In genomic region chr10:99204553-99204952, GRCm38 (mm10) we compare ENCODE assay signal across 8 mouse cellular contexts. TPM values are rescaled to one million over a fixed set of nuclear protein-coding genes. Genes with fewer than 3 reads are reported as not detected.
A peak's percentile ranks its signal among the peaks of the same experiment; 100 is the strongest.
DNase-seq lines count a peak whose midpoint lies in the region; ATAC-seq and TF ChIP-seq lines count a peak whose summit lies in the region.

No protein-coding gene starts in this region.

- H3K9me3 ChIP-seq in heart, embryonic 10.5 days, result no peaks in the 10 kb centered on the region
- no peaks in the 10 kb centered on the region for H3K9me3 ChIP-seq in kidney, postnatal 0 days (replicated peaks; ENCODE audit: low read length)

- H3K36me3 ChIP-seq in thymus, adult 2 months (ENCODE audit: control insufficient read depth, insufficient read depth, low read length), result no peaks in the 10 kb centered on the region
- H3K36me3 ChIP-seq in heart, embryonic 10.5 days, result no peaks in the 10 kb centered on the region
- H3K36me3 ChIP-seq in kidney, postnatal 0 days (ENCODE audit: insufficient read depth, low read length), result no peaks in the 10 kb centered on the region

- peak overlapping the region; percentile 35; the same call in 1 of the 2 replicates for H3K27ac ChIP-seq in thymus, adult 2 months (ENCODE audit: control insufficient read depth, insufficient read depth, low read length)
- H3K27ac ChIP-seq in heart, embryonic 10.5 days, result peak overlapping the region; percentile 88
- H3K27ac ChIP-seq in kidney, postnatal 0 days, result peak overlapping the region; percentile 89

- no peak for TF ChIP-seq POLR2A in thymus, adult 2 months (IDR thresholded peaks at IDR 0.05; ENCODE audit: control insufficient read depth, extremely low read depth, insufficient read depth, low read length, poor library complexity)

- no peak for TF ChIP-seq CTCF in thymus, adult 2 months (IDR thresholded peaks at IDR 0.05; ENCODE audit: borderline replicate concordance, control insufficient read depth, extremely low read depth, insufficient read depth, low read length, poor library complexity)
- TF ChIP-seq CTCF in kidney, postnatal 0 days (IDR thresholded peaks at IDR 0.05; ENCODE audit: low read depth), result no peak

- peak; percentile 62 for ATAC-seq in kidney, postnatal 0 days (replicated peaks; ENCODE audit: low FRiP score, low read depth)
- peak; percentile 92 for ATAC-seq in megakaryocyte, adult 5-6 weeks (ENCODE audit: poor library complexity, severe bottlenecking)

- H3K9ac ChIP-seq in kidney, postnatal 0 days (ENCODE audit: low read depth, low read length), result peak overlapping the region; percentile 49

- H3K4me1 ChIP-seq in thymus, adult 2 months (replicated peaks; ENCODE audit: control insufficient read depth, insufficient read depth, low read length), result peaks cover 38% of the 10 kb centered on the region
- H3K4me1 ChIP-seq in heart, embryonic 10.5 days, result peaks cover 15% of the 10 kb centered on the region
- H3K4me1 ChIP-seq in kidney, postnatal 0 days (replicated peaks; ENCODE audit: insufficient read depth, low read length), result peaks cover 6% of the 10 kb centered on the region

- no peaks in the 10 kb centered on the region for H3K27me3 ChIP-seq in thymus, adult 2 months (ENCODE audit: control insufficient read depth, insufficient read depth, low read length)
- H3K27me3 ChIP-seq in heart, embryonic 10.5 days (ENCODE audit: insufficient read depth, poor library complexity, severe bottlenecking), result no peaks in the 10 kb centered on the region
- no peaks in the 10 kb centered on the region for H3K27me3 ChIP-seq in kidney, postnatal 0 days (ENCODE audit: insufficient read depth, low read length)

- DNase-seq in thymus, adult 2 months, result peak; percentile 51
- DNase-seq in thymus, adult 18-20 months, result no peak
- no peak for DNase-seq in heart, embryonic 10.5 days (ENCODE audit: low spot score)
- DNase-seq in kidney, postnatal 0 days (ENCODE audit: low spot score), result peak; percentile 77
- DNase-seq in spleen, postnatal 4 days (ENCODE audit: low spot score in 2 of 2), result peak; percentile 26 to 76
- no peak for DNase-seq in frontal cortex, postnatal 14 days (ENCODE audit: low spot score in 2 of 2)
- DNase-seq in cerebellum, adult 18-20 months, result no peak

- WGBS in thymus, adult 2 months, result under 1% methylated on average over 11 of the region's 11 CpGs
- WGBS in heart, embryonic 10.5 days, result 4% methylated on average over 11 of the region's 11 CpGs
- 6% methylated on average over 11 of the region's 11 CpGs for WGBS in kidney, postnatal 0 days

- peak overlapping the region; percentile 56 for H3K4me2 ChIP-seq in kidney, postnatal 0 days (ENCODE audit: low read length)

- H3K4me3 ChIP-seq in thymus, adult 2 months (ENCODE audit: control insufficient read depth, insufficient read depth, low read length), result peak overlapping the region; percentile 37
- peak overlapping the region; percentile 56 for H3K4me3 ChIP-seq in heart, embryonic 10.5 days
- peak overlapping the region; percentile 24 for H3K4me3 ChIP-seq in kidney, postnatal 0 days (replicated peaks; ENCODE audit: low read depth, low read length)

RNA-seq across cellular contexts. Expression of gene Dusp6, which starts 58.5 kb away (rescaled TPM):
- polyA plus RNA-seq in thymus, adult 2 months (2012; rRNA removed), result 43.9 and 46.1 TPM in 2 replicates
- 58.5 and 65.3 TPM in 2 replicates for polyA plus RNA-seq in heart, embryonic 10.5 days (2016; fragmentation: Nextera tagmentation; extraction: Ambion mirVana)
- polyA plus RNA-seq in kidney, postnatal 0 days (2015; fragmentation: Nextera tagmentation; extraction: Ambion mirVana), result 70.2 and 73.4 TPM in 2 replicates
- 47.6 and 51.1 TPM in 2 replicates for total RNA-seq in megakaryocyte, adult 5-6 weeks (2015)
- total RNA-seq in megakaryocyte, adult 5-6 weeks (2017), result 43.1 and 48.9 TPM in 2 replicates

Comparison
In these comparisons a context has a peak if more than half of its experiments do, and no peak if none do; other contexts are left out.
1. DNase-seq: peak in thymus, adult 2 months (single experiment), kidney, postnatal 0 days (single experiment) and spleen, postnatal 4 days (2 of 2); none in thymus, adult 18-20 months (0 of 2), heart, embryonic 10.5 days (single experiment), frontal cortex, postnatal 14 days (0 of 2) and cerebellum, adult 18-20 months (0 of 2).
2. H3K27ac ChIP-seq: peak in every context shown above with its lines; median percentile 89 in kidney, postnatal 0 days; 88 in heart, embryonic 10.5 days; 35 in thymus, adult 2 months.
3. Peak in every context shown above with its lines, with median percentiles within 50 percentile points of each other: H3K4me3 ChIP-seq.